Mouse (Mus musculus): ENCODE measurements around the gene Ppp1r9b.
A peak's percentile ranks its signal among the peaks of the same experiment; 100 is the strongest.

The Ppp1r9b gene

GRCm38 (mm10) chr11:94978178-94978915, 12.5 kb upstream of the Ppp1r9b start:
- no peak for DNase-seq

- DNase-seq: peak; percentile 98
Observed at GRCm38 (mm10) chr11:94978947-94979346, 11.9 kb upstream of the Ppp1r9b start.

GRCm38 (mm10) chr11:94979462-94980179, 11.2 kb upstream of the Ppp1r9b start:
- no peak for DNase-seq

GRCm38 (mm10) chr11:94985140-94985539, 5.7 kb upstream of the Ppp1r9b start:
- no peak for DNase-seq

DNA sequence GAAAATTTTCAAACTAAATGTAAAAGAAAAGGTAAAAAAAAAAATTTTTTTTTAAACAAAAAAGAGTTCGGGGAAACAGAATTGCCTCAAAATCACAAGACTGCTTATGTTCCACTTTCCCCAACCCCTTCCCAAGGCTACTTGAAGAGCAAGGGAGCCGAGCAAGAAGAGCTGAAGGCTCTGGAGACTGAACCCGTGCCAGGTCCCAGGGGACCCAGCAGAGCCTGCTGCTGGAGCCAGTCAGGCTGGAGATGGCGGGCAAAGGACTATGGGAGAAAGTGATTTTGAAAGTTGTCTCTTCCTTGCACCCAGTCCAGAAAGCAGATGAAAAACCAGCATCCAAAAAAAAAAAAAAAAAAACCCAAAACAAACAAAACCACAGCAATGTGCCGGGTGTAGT, 5.0 kb upstream of the Ppp1r9b start:
- no peak for DNase-seq

- no peak for DNase-seq
Observed at GRCm38 (mm10) chr11:94986435-94986834, 4.4 kb upstream of the Ppp1r9b start.

- DNase-seq: no peak
Observed at GRCm38 (mm10) chr11:94987341-94987740, 3.5 kb upstream of the Ppp1r9b start.

GRCm38 (mm10) chr11:94987851-94988250, 3.0 kb upstream of the Ppp1r9b start:
- DNase-seq: peak; percentile 27

GRCm38 (mm10) chr11:94988780-94989561, 1.9 kb upstream of the Ppp1r9b start:
- DNase-seq: peak; percentile 46

DNA sequence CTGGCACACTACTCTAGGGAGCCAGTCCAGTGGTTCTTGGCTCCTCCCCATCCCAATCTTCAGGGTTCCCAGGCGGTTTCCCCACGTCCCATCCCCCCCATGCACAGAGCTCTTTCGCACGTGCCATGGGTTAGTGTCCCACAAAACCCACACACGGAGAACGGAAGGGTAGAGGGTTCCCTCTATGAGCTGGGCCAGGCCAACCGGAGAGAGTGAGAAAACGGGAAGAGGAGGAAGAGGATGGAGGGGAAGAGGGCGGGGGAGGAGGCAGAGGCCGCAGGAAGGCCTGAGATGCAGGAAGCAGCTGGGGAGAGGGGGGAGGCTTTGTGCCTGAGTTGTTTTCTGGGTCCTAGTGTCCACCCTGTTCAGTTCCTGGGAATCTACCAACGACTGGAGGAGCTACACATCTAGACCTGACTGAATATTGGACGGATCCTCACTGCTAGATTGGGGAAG, 1.2 kb upstream of the Ppp1r9b start:
- DNase-seq: peak; percentile 80

- DNase-seq: peak; percentile 54
Observed at GRCm38 (mm10) chr11:94990102-94990748, 610 bp upstream of the Ppp1r9b start.

DNA sequence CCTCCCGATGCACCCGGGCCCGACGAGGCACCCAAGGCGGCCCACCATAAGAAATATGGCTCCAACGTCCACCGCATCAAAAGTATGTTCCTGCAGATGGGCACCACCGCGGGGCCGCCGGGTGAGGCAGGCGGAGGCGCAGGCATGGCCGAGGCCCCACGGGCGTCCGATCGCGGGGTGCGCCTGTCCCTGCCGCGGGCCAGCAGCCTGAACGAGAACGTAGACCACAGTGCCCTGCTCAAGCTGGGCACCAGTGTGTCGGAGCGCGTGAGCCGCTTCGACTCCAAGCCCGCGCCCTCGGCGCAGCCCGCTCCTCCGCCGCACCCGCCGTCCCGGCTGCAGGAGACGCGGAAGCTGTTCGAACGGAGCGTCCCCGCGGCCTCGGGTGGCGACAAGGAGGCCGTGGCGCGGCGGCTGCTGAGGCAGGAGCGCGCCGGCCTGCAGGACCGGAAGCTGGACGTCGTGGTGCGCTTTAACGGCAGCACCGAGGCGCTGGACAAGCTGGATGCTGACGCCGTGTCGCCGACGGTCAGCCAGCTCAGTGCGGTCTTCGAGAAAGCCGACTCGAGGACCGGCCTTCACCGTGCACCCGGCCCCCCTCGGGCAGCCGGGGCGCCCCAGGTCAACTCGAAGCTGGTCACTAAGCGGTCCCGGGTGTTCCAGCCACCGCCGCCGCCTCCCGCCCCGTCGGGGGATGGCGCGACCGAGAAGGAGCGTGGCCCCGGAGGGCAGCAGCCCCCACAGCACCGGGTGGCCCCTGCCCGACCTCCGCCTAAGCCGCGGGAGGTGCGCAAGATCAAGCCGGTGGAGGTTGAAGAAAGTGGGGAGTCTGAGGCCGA, 1.0 kb downstream of the Ppp1r9b start:
- no peak for DNase-seq

DNA sequence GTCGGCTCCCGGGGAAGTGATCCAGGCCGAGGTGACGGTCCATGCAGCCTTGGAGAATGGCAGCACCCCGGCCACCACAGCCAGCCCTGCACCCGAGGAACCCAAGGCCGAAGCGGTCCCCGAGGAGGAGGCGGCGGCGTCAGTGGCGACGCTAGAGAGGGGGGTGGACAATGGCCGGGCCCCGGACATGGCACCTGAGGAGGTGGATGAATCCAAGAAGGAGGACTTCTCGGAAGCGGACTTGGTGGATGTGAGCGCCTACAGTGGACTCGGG, 1.6 kb downstream of the Ppp1r9b start:
- no peak for DNase-seq

GRCm38 (mm10) chr11:94992754-94993606, 2.1 kb downstream of the Ppp1r9b start:
- DNase-seq: no peak

GRCm38 (mm10) chr11:94994208-94994814, 3.5 kb downstream of the Ppp1r9b start:
- no peak for DNase-seq

- DNase-seq: no peak
Observed at GRCm38 (mm10) chr11:94994947-94995772, 4.3 kb downstream of the Ppp1r9b start.

DNA sequence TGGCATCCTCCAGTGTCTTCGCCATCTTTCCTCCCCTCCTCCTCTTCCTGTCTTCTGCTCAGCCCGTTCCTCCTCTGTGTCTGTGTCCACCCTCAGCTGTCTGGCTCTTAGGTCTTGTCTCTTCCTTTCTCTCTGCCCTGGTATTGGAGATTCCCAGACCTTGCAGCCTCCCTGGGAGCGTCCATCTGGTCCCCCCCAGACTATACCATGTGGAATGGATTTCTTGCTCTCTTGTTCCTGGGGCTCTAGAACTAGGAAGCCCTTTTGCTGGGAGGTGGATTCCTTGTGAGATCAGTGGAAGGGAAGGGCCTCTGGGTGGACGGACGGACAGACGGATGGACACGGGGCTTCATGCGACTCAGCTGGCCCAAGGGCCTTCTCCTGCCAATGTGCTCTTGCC, 5.3 kb downstream of the Ppp1r9b start:
- no peak for DNase-seq

GRCm38 (mm10) chr11:94996984-94997383, 6.1 kb downstream of the Ppp1r9b start:
- DNase-seq: no peak

DNA sequence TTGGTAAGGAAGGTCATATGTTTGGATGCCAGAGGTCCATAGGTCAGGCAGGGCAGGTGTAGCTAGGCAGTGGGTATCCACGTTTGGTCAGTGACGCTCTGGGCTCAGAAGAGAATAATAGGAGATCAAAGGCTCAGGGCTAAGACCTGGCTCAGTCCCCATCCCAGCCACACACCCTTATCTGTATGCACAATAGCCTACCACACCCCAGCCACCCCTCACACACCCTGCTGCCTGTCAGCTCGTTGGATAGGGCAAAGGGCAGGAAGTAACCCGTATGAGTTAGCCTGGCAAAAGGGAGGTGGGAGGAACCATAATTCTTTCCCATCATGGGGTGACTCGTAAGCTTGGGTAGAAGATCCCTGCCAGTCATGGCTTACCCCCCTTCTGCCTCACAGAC, 6.8 kb downstream of the Ppp1r9b start:
- DNase-seq: no peak

DNA sequence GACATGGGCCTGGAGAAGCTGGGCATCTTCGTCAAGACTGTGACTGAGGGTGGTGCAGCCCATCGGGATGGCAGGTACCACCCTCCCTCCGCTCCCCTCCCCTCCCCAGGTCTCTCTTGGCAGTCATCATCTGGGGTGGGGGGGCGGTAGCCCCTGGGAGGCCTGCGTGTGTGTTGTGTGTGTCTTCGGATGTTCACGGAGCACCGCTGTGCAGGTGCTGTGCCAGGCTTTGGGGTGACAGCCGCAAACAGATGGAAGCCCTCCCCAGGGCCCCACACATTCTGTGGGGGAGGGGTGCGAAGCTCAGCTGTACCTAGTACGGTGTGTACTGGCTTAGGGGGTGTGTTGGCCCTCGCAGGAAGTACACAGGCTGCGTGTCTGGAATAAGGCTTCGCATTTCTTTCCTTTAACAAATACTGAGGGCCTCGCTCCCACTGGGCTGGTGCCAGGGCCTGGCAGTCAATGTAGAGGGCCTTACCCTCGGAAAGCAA, 7.3 kb downstream of the Ppp1r9b start:
- DNase-seq: no peak
